ENCODE assay signal across 26 mouse cellular contexts in genomic region chr3:148052516-148052915, GRCm38 (mm10).
DNase-seq lines count a peak whose midpoint lies in the region; ATAC-seq lines count a peak whose summit lies in the region.
"Had no signal": no experiment of that assay in that cellular context is flagged by ENCODE, and none has a peak within 500 bp of the region (broad histone marks: within the 10 kb centered on the region; RNA-seq: fewer than 3 reads in every experiment).

No protein-coding gene starts in this region.

- H3K4me1 ChIP-seq in limb, embryonic 11.5 days (ENCODE audit: control insufficient read depth, insufficient read depth, low read length): no peaks in the 10 kb centered on the region
- H3K4me1 ChIP-seq in limb, embryonic 10.5 days: peaks cover 17% of the 10 kb centered on the region
- H3K4me1 ChIP-seq: embryonic facial prominence, embryonic 12.5 days; forebrain, embryonic 13.5 days; forebrain, embryonic 15.5 days had no signal

- ATAC-seq in limb, embryonic 11.5 days (ENCODE audit: insufficient number of reproducible peaks, low FRiP score, low TSS enrichment, low read depth): no peak
- ATAC-seq: activated CD4-positive, CD25-positive, alpha-beta regulatory T cell, adult 4 months; CD4-positive, CD25-positive, alpha-beta regulatory T cell, adult 4 months; forebrain, embryonic 13.5 days; forebrain, embryonic 15.5 days; forebrain, postnatal 0 days; Patski had no signal

- no peak overlapping the region for H3K27ac ChIP-seq in limb, embryonic 11.5 days (replicated peaks; ENCODE audit: low read depth, low read length)
- no peak overlapping the region for H3K27ac ChIP-seq in limb, embryonic 10.5 days
- H3K27ac ChIP-seq: embryonic facial prominence, embryonic 12.5 days; forebrain, embryonic 13.5 days; forebrain, embryonic 15.5 days had no signal

- peak; percentile 28 for DNase-seq in embryo, embryonic 10 days (ENCODE audit: low spot score)
- DNase-seq in embryo, embryonic 9.5 days (ENCODE audit: extremely low spot score): no peak
- DNase-seq in limb, embryonic 11.5 days (ENCODE audit: low spot score): peak; percentile 25
- DNase-seq in limb, embryonic 10.5 days (ENCODE audit: low spot score): no peak
- peak; percentile 24 for DNase-seq in embryo, embryonic 10.5 days (ENCODE audit: low spot score)
- peak; percentile 55 for DNase-seq in forelimb bud, embryonic 11.5 days (ENCODE audit: low read depth, low spot score)
- DNase-seq in yolk sac, embryonic 10.5 days (ENCODE audit: low spot score): no peak
- no peak for DNase-seq in urinary bladder, postnatal 10 days (ENCODE audit: low spot score)
- DNase-seq: adrenal gland, adult 8-10 months; adrenal gland, postnatal 14 days; adrenal gland, postnatal 36 days; B cell, adult 2 months; cerebellum, adult 11-12 months; cerebellum, adult 2 months; cerebellum, adult 9-10 months; cerebellum, postnatal 10 days; cerebellum, postnatal 25 days; forebrain, postnatal 0 days had no signal

- no peak overlapping the region for H3K4me3 ChIP-seq in limb, embryonic 11.5 days (ENCODE audit: low read depth, low read length)
- H3K4me3 ChIP-seq in limb, embryonic 10.5 days: no peak overlapping the region
- H3K4me3 ChIP-seq: embryonic facial prominence, embryonic 12.5 days; forebrain, embryonic 13.5 days; forebrain, embryonic 15.5 days had no signal

- H3K36me3 ChIP-seq in limb, embryonic 11.5 days (ENCODE audit: control insufficient read depth, insufficient read depth, low read length): no peaks in the 10 kb centered on the region
- no peaks in the 10 kb centered on the region for H3K36me3 ChIP-seq in limb, embryonic 10.5 days
- H3K36me3 ChIP-seq: embryonic facial prominence, embryonic 12.5 days; forebrain, embryonic 15.5 days; G1E had no signal

- H3K9ac ChIP-seq in limb, embryonic 11.5 days (ENCODE audit: low read length): no peak overlapping the region
- H3K9ac ChIP-seq: embryonic facial prominence, embryonic 12.5 days; forebrain, embryonic 13.5 days; forebrain, embryonic 15.5 days; forebrain, postnatal 0 days had no signal

- H3K27me3 ChIP-seq in limb, embryonic 11.5 days (ENCODE audit: control insufficient read depth, insufficient read depth, low read length): no peaks in the 10 kb centered on the region
- H3K27me3 ChIP-seq in limb, embryonic 10.5 days (ENCODE audit: low read depth, poor library complexity, severe bottlenecking): no peaks in the 10 kb centered on the region
- H3K27me3 ChIP-seq: CH12.LX; embryonic facial prominence, embryonic 12.5 days; forebrain, embryonic 13.5 days; forebrain, embryonic 15.5 days had no signal

- 41% methylated on average over 5 of the region's 5 CpGs for WGBS in limb, embryonic 11.5 days
- WGBS in limb, embryonic 10.5 days: 52% methylated on average over 5 of the region's 5 CpGs

- no peaks in the 10 kb centered on the region for H3K9me3 ChIP-seq in limb, embryonic 11.5 days (ENCODE audit: control insufficient read depth, low read length)
- H3K9me3 ChIP-seq in limb, embryonic 10.5 days (replicated peaks): no peaks in the 10 kb centered on the region
- H3K9me3 ChIP-seq: embryonic facial prominence, embryonic 12.5 days; forebrain, embryonic 13.5 days; forebrain, embryonic 15.5 days had no signal

- no peak overlapping the region for H3K4me2 ChIP-seq in limb, embryonic 11.5 days (ENCODE audit: low read depth, severe bottlenecking)
- H3K4me2 ChIP-seq: embryonic facial prominence, embryonic 12.5 days; forebrain, embryonic 13.5 days; forebrain, embryonic 15.5 days had no signal

Comparison
In these comparisons a context has a peak if more than half of its experiments do, and no peak if none do; other contexts are left out.
1. DNase-seq: peak in embryo, embryonic 10 days (single experiment), limb, embryonic 11.5 days (single experiment), embryo, embryonic 10.5 days (single experiment) and forelimb bud, embryonic 11.5 days (single experiment); none in embryo, embryonic 9.5 days (single experiment), limb, embryonic 10.5 days (single experiment), yolk sac, embryonic 10.5 days (single experiment) and urinary bladder, postnatal 10 days (single experiment).